Mouse (Mus musculus): Measurements from ENCODE around the gene Agap1. TPM values are rescaled to one million over a fixed set of nuclear protein-coding genes. Genes with fewer than 3 reads are reported as not detected.
A peak's percentile ranks its signal among the peaks of the same experiment; 100 is the strongest.

The Agap1 gene
- polyA plus RNA-seq, 1 experiment from 2014 or later: 10.3 TPM

DNA sequence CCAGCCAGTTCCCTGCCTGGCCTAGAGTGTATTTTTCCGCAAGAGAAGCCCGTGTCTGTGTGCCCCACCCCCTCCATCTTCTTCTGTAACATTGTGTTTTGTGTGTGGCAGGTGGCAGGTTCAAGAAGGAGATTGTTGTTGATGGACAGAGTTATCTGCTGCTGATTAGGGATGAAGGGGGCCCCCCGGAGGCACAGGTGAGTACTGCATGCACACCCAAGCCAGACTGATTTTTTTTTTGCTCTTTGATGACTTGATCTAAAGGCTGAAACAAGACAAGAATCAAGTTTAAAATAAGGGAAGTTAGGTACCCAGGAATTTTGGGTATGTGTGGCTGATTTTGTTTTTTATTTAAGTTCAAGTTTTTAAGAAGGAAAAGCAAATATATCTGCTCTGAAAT, 173.0 kb downstream of the Agap1 start:
- Histone ChIP-seq H3K27me3 (ENCODE audit: insufficient read depth, poor library complexity, severe bottlenecking) (no peaks in the 10 kb centered on the region), H3K27ac (no peak overlapping the region), H3K4me1 (peaks cover 39% of the 10 kb centered on the region), H3K4me3 (no peak overlapping the region), H3K36me3 (peaks cover 13% of the 10 kb centered on the region), H3K9me3 (no peaks in the 10 kb centered on the region)
- no peak for DNase-seq (ENCODE audit: low spot score)
- 53% methylated on average over 3 of the region's 3 CpGs for WGBS

DNA sequence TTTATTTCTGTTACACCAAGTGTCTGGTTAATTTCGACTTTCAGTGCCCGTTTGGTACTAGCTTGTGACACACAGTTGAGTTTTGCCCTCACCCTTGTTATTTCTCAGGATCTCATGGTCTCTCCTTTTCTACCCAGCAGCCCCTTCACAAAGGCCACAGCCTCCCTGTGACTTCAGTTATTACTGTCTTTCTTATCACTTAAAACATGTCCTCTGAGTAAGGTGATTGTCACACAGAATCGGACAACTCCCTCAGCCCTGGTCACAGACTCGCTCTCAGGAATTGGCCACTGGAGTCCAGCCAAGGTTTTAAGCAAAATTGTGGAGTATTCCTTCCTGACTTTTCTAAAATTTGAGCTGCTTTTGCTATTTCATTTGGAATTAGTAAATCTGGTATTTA, 176.2 kb downstream of the Agap1 start:
- Histone ChIP-seq H3K9me3 (no peaks in the 10 kb centered on the region), H3K4me1 (peaks cover 15% of the 10 kb centered on the region; the same call in 1 of the 2 replicates), H3K4me3 (no peak overlapping the region), H3K36me3 (peaks cover 31% of the 10 kb centered on the region), H3K27me3 (ENCODE audit: insufficient read depth, poor library complexity, severe bottlenecking) (no peaks in the 10 kb centered on the region), H3K27ac (no peak overlapping the region)
- DNase-seq (ENCODE audit: low spot score): no peak
- WGBS: 66% methylated on average over 4 of the region's 4 CpGs

DNA sequence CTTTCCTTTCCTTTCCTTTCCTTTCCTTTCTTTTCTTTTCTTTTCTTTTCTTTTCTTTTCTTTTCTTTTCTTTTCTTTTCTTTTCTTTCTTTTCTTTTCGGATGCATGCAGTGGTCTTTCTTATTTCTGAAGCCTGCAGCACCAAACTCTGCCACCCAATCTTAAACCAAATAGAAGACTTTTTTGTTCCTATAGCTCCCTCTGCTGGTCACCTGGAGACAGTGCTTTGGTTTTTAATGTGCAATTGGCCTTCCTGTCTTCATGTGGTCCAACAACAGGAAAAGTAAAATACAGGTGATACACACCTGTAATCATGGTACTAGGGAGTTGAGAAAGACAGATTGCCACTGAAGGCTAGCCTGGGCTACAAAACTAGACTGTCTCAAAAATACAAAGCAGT, 177.1 kb downstream of the Agap1 start:
- Histone ChIP-seq H3K4me3 (no peak overlapping the region), H3K9me3 (no peaks in the 10 kb centered on the region), H3K27me3 (ENCODE audit: insufficient read depth, poor library complexity, severe bottlenecking) (no peaks in the 10 kb centered on the region), H3K4me1 (peaks cover 10% of the 10 kb centered on the region), H3K27ac (no peak overlapping the region), H3K36me3 (peaks cover 31% of the 10 kb centered on the region)
- WGBS: 18% methylated on average over 1 of the region's 1 CpGs
- DNase-seq (ENCODE audit: low spot score): no peak

DNA sequence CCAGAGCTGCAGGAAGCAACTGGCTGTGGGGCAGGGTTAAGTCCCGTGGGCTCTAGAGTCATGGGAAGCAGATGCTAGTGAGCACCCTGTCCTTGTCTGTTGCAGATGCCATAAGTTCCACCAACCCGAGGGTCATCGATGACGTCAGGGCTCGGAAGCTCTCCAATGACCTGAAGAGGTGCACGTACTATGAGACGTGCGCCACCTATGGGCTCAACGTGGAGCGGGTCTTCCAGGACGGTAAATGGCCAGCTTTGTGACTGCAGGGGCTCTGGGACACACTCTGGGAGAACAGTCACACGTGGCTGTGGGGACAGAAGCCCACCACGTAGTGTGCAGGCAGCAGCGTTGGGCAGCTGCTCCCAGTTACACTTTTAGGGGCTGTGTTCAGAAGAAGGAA, 179.4 kb downstream of the Agap1 start:
- DNase-seq (ENCODE audit: low spot score): no peak

GRCm38 (mm10) chr1:89635131-89635530, 180.5 kb downstream of the Agap1 start:
- Histone ChIP-seq H3K4me1 (peaks cover 12% of the 10 kb centered on the region), H3K27ac (no peak overlapping the region), H3K9me3 (no peaks in the 10 kb centered on the region), H3K36me3 (peaks cover 32% of the 10 kb centered on the region), H3K4me3 (no peak overlapping the region), H3K27me3 (ENCODE audit: insufficient read depth, poor library complexity, severe bottlenecking) (no peaks in the 10 kb centered on the region)
- 92% methylated on average over 2 of the region's 2 CpGs for WGBS
- no peak for DNase-seq (ENCODE audit: low spot score)

More for the DNA sequence above, 179.4 kb downstream of the Agap1 start:
- no peaks in the 10 kb centered on the region for H3K27me3 ChIP-seq (ENCODE audit: insufficient read depth, poor library complexity, severe bottlenecking)
- H3K36me3 ChIP-seq: peaks cover 36% of the 10 kb centered on the region
- 73% methylated on average over 14 of the region's 14 CpGs for WGBS
- H3K27ac ChIP-seq: no peak overlapping the region
- H3K4me3 ChIP-seq: no peak overlapping the region
- H3K9me3 ChIP-seq: no peaks in the 10 kb centered on the region
- H3K4me1 ChIP-seq: peaks cover 12% of the 10 kb centered on the region

DNA sequence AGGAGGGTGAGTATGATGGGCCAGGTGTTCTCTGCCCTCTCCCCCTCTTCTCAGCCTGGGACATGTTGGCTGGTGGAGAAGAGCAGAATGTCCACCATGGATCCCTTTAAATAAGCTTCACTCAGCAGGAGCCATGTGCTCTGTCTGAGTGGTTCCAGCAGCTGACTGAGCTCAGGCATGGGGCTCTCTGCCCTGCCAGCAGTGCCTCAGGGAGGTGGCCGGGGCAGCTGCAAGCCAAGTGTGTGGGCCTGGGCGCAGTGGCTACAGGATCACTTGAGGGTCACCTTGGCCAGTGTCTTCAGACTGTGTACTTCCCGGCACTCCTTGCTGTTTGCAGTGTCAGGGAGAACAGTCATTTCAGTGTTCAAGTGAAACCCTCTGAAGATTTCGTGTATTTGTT, 183.1 kb downstream of the Agap1 start:
- no peak overlapping the region for H3K4me3 ChIP-seq
- no peaks in the 10 kb centered on the region for H3K27me3 ChIP-seq (ENCODE audit: insufficient read depth, poor library complexity, severe bottlenecking)
- 85% methylated on average over 4 of the region's 4 CpGs for WGBS
- DNase-seq (ENCODE audit: low spot score): no peak
- H3K9me3 ChIP-seq: no peaks in the 10 kb centered on the region
- H3K36me3 ChIP-seq: peaks cover 31% of the 10 kb centered on the region
- 0 out of 2 replicates have a peak overlapping the region, but pooled peaks have one; percentile 57 for H3K27ac ChIP-seq
- H3K4me1 ChIP-seq: peaks cover 12% of the 10 kb centered on the region

DNA sequence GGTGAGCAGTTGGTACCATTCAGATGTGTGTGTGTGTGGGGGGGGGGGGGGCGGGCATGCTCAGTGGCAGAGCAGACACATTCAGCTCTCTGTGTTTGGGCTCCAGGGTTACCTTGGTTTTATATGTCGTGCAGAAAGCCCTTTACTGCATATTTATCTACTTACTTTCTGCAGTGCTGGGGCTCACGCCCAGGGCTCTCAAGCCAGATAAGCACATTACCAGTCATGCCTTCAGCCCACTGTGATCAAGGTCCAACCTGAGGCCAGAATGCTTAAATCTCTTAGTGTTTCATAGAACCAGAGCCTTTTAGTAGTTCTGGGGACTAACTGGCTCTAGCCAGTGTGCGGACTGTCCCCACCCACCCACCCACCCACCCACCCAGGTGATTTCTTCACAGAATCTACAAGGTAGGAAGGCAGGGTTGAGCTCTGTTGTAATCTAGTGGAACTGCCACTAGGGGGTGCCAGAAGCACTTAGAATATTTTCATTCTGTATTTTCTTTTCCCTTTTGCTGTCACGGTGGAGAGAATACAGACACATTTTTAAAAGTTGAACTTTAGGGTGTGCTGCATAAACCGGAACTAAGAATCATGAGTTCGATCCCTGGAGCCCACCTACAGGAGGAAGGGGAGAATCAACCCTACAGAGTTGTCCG, 189.0 kb downstream of the Agap1 start:
- H3K36me3 ChIP-seq: peaks cover 7% of the 10 kb centered on the region; the same call in 1 of the 2 replicates
- 0 out of 2 replicates have a peak overlapping the region, but pooled peaks have one; percentile 62 for H3K27ac ChIP-seq
- H3K4me1 ChIP-seq: peaks cover 9% of the 10 kb centered on the region
- no peaks in the 10 kb centered on the region for H3K27me3 ChIP-seq (ENCODE audit: insufficient read depth, poor library complexity, severe bottlenecking)
- no peak overlapping the region for H3K4me3 ChIP-seq
- H3K9me3 ChIP-seq: no peaks in the 10 kb centered on the region
- WGBS: 68% methylated on average over 8 of the region's 8 CpGs
- no peak for DNase-seq (ENCODE audit: low spot score)

DNA sequence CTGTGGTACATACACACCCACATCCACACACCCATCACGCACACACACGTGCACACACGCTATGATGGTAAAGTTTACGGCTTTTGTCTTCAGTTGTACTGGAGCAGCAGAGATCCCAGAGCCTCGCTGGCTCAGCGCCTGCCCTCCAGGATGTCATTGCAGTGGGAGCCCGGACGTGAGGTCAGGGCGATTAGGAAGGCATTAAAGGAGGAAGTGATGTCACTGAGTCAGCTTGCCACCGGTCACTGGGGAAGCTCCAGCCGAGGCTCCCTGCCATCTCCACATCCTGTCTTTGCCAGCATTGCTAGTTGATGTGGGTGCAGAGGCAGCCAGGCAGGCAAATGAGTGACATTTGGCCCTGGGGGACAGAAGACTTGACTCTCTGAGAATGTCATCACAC, 189.5 kb downstream of the Agap1 start:
- no peak for DNase-seq (ENCODE audit: low spot score)

GRCm38 (mm10) chr1:89646326-89647018, 191.9 kb downstream of the Agap1 start:
- H3K27ac ChIP-seq: no peak overlapping the region
- no peaks in the 10 kb centered on the region for H3K9me3 ChIP-seq
- no peak overlapping the region for H3K4me3 ChIP-seq
- peaks cover 9% of the 10 kb centered on the region; the same call in 1 of the 2 replicates for H3K4me1 ChIP-seq
- WGBS: 18% methylated on average over 4 of the region's 4 CpGs
- H3K36me3 ChIP-seq: no peaks in the 10 kb centered on the region
- peak; percentile 85 for DNase-seq (ENCODE audit: low spot score)
- no peaks in the 10 kb centered on the region for H3K27me3 ChIP-seq (ENCODE audit: insufficient read depth, poor library complexity, severe bottlenecking)

More for the DNA sequence above, 189.5 kb downstream of the Agap1 start:
- H3K4me3 ChIP-seq: no peak overlapping the region
- 0 out of 2 replicates have a peak, but pooled peaks cover 2% of the 10 kb centered on the region for H3K36me3 ChIP-seq
- 0 out of 2 replicates have a peak overlapping the region, but pooled peaks have one; percentile 62 for H3K27ac ChIP-seq
- WGBS: 68% methylated on average over 11 of the region's 11 CpGs
- H3K27me3 ChIP-seq (ENCODE audit: insufficient read depth, poor library complexity, severe bottlenecking): no peaks in the 10 kb centered on the region
- H3K9me3 ChIP-seq: no peaks in the 10 kb centered on the region
- H3K4me1 ChIP-seq: peaks cover 9% of the 10 kb centered on the region

DNA sequence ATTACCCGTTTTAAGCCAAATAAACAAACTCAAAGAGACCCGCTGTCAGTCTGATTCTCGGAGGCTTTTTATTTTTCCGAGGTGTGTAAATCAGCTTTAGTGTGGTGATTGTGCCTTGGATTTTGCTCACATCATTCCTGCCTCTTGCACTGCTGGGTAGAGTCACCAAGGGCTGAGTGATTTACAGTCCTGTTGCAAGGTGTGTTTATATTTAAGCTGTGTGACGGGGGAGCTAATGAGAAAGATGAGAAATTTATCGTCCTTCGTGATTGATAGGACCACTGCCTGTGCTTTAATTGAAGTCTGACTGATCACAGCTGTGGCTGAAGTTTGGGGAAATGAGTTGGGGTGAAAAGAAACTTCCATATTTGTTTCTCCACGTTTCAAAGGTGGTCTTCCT, 192.9 kb downstream of the Agap1 start:
- no peak overlapping the region for H3K4me3 ChIP-seq
- H3K9me3 ChIP-seq: no peaks in the 10 kb centered on the region
- H3K27me3 ChIP-seq (ENCODE audit: insufficient read depth, poor library complexity, severe bottlenecking): no peaks in the 10 kb centered on the region
- no peak for DNase-seq (ENCODE audit: low spot score)
- H3K36me3 ChIP-seq: no peaks in the 10 kb centered on the region
- H3K4me1 ChIP-seq: peaks cover 9% of the 10 kb centered on the region; the same call in 1 of the 2 replicates
- H3K27ac ChIP-seq: no peak overlapping the region
- WGBS: 81% methylated on average over 8 of the region's 8 CpGs

DNA sequence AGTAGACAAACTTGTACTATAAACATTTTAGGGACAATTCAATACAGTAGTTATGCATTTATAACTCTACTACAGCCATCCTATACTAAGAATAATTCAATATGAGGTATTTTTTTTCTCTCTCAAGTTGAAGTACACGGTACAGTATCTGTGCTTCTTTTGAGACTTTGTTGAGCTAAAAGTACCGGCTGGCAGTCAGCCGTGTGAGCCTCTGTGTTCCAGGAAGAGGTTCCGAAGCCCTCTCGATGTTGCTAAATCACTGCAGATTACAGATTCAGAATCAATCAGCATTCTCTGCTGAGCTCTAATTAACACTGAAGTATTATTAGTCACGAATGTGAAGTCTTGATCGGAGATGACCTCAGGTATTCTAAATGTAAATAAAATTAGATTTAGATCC, 196.0 kb downstream of the Agap1 start:
- WGBS: 92% methylated on average over 7 of the region's 7 CpGs

GRCm38 (mm10) chr1:89656167-89656566, 201.6 kb downstream of the Agap1 start:
- 87% methylated on average over 3 of the region's 3 CpGs for WGBS
- H3K27me3 ChIP-seq (ENCODE audit: insufficient read depth, poor library complexity, severe bottlenecking): no peaks in the 10 kb centered on the region
- H3K9me3 ChIP-seq: no peaks in the 10 kb centered on the region
- no peaks in the 10 kb centered on the region for H3K36me3 ChIP-seq
- peaks cover 15% of the 10 kb centered on the region for H3K4me1 ChIP-seq
- no peak overlapping the region for H3K27ac ChIP-seq
- DNase-seq (ENCODE audit: low spot score): no peak
- H3K4me3 ChIP-seq: no peak overlapping the region

More for the DNA sequence above, 196.0 kb downstream of the Agap1 start:
- Histone ChIP-seq H3K4me1 (peaks cover 9% of the 10 kb centered on the region; the same call in 1 of the 2 replicates), H3K9me3 (no peaks in the 10 kb centered on the region), H3K36me3 (no peaks in the 10 kb centered on the region), H3K27me3 (ENCODE audit: insufficient read depth, poor library complexity, severe bottlenecking) (no peaks in the 10 kb centered on the region), H3K27ac (no peak overlapping the region), H3K4me3 (no peak overlapping the region)
- DNase-seq (ENCODE audit: low spot score): no peak

GRCm38 (mm10) chr1:89656643-89657321, 202.2 kb downstream of the Agap1 start:
- WGBS: 35% methylated on average over 11 of the region's 11 CpGs
- peak; percentile 83 for DNase-seq (ENCODE audit: low spot score)
- no peak overlapping the region for H3K4me3 ChIP-seq
- no peaks in the 10 kb centered on the region for H3K9me3 ChIP-seq
- H3K36me3 ChIP-seq: no peaks in the 10 kb centered on the region
- peaks cover 15% of the 10 kb centered on the region for H3K4me1 ChIP-seq
- H3K27ac ChIP-seq: peak overlapping the region; percentile 33; the same call in 1 of the 2 replicates
- H3K27me3 ChIP-seq (ENCODE audit: insufficient read depth, poor library complexity, severe bottlenecking): no peaks in the 10 kb centered on the region

All from heart, embryonic 10.5 days (tissue).